Comparison of ENCODE assay signal across 27 mouse cellular contexts in genomic region chr13:44991936-44992335, GRCm38 (mm10). TPM values are rescaled to one million over a fixed set of nuclear protein-coding genes. Genes with fewer than 3 reads are reported as not detected.
DNase-seq lines count a peak whose midpoint lies in the region; ATAC-seq lines count a peak whose summit lies in the region.
"Had no signal": no experiment of that assay in that cellular context is flagged by ENCODE, and none has a peak within 500 bp of the region (broad histone marks: within the 10 kb centered on the region; RNA-seq: fewer than 3 reads in every experiment).

No protein-coding gene starts in this region.

- H3K4me1 ChIP-seq in forebrain, embryonic 14.5 days (ENCODE audit: control insufficient read depth, insufficient read depth, low read length) = peaks cover 9% of the 10 kb centered on the region; the same call in 1 of the 2 replicates
- peaks cover 13% of the 10 kb centered on the region for H3K4me1 ChIP-seq in forebrain, embryonic 12.5 days
- H3K4me1 ChIP-seq: embryonic facial prominence, embryonic 10.5 days; hindbrain, embryonic 12.5 days; intestine, embryonic 15.5 days had no signal

- H3K36me3 ChIP-seq in forebrain, embryonic 14.5 days (ENCODE audit: control insufficient read depth, insufficient read depth, low read length) = no peaks in the 10 kb centered on the region
- H3K36me3 ChIP-seq in forebrain, embryonic 12.5 days (replicated peaks) = peaks cover 5% of the 10 kb centered on the region; the same call in 1 of the 2 replicates
- H3K36me3 ChIP-seq: intestine, embryonic 15.5 days had no signal

- peak; percentile 54 for ATAC-seq in forebrain, embryonic 14.5 days
- no peak for ATAC-seq in forebrain, embryonic 12.5 days (ENCODE audit: low FRiP score)
- ATAC-seq: hindbrain, embryonic 16.5 days; intestine, embryonic 15.5 days had no signal

- 31% methylated on average over 4 of the region's 4 CpGs for WGBS in forebrain, embryonic 14.5 days
- 51% methylated on average over 4 of the region's 4 CpGs for WGBS in forebrain, embryonic 12.5 days

- no peak overlapping the region for H3K4me2 ChIP-seq in forebrain, embryonic 14.5 days (ENCODE audit: low read length)
- H3K4me2 ChIP-seq in forebrain, embryonic 12.5 days = no peak overlapping the region
- H3K4me2 ChIP-seq: embryonic facial prominence, embryonic 13.5 days; heart, embryonic 11.5 days; hindbrain, embryonic 12.5 days; intestine, embryonic 15.5 days had no signal

- peak; percentile 87 for DNase-seq in forebrain, embryonic 14.5 days (ENCODE audit: low spot score)
- peak; percentile 40 for DNase-seq in heart, adult 11 months
- DNase-seq in heart, adult 8-10 months (ENCODE audit: low spot score) = no peak
- peak; percentile 40 for DNase-seq in retina, postnatal 1 day
- no peak for DNase-seq in retina, embryonic 14.5 days (ENCODE audit: low spot score)
- DNase-seq in spleen, postnatal 4 days (ENCODE audit: low spot score in 2 of 2) = no peak
- DNase-seq: adrenal gland, adult 2 months; adrenal gland, postnatal 14 days; B cell, adult 2 months; cerebellum, adult 11-12 months; cerebellum, adult 8-10 months; cerebellum, postnatal 10 days; cerebellum, postnatal 36 days; embryo, embryonic 11 days; gastrocnemius, postnatal 25 days; heart, adult 2 months; kidney, adult 11 months had no signal

- H3K9ac ChIP-seq in forebrain, embryonic 14.5 days (ENCODE audit: low read length) = no peak overlapping the region
- no peak overlapping the region for H3K9ac ChIP-seq in forebrain, embryonic 12.5 days
- H3K9ac ChIP-seq: embryonic facial prominence, embryonic 13.5 days; hindbrain, embryonic 12.5 days; intestine, embryonic 15.5 days had no signal

- H3K4me3 ChIP-seq in forebrain, embryonic 14.5 days (ENCODE audit: low read depth, low read length) = no peak overlapping the region
- H3K4me3 ChIP-seq in forebrain, embryonic 12.5 days (replicated peaks) = no peak overlapping the region
- H3K4me3 ChIP-seq: embryonic facial prominence, embryonic 10.5 days; embryonic facial prominence, embryonic 13.5 days; erythroblast, embryonic 14.5 days; heart, adult 2 months; hindbrain, embryonic 12.5 days; intestine, embryonic 15.5 days had no signal

- no peaks in the 10 kb centered on the region for H3K27me3 ChIP-seq in forebrain, embryonic 14.5 days (replicated peaks; ENCODE audit: control insufficient read depth, insufficient read depth, low read length)
- no peaks in the 10 kb centered on the region for H3K27me3 ChIP-seq in forebrain, embryonic 12.5 days
- H3K27me3 ChIP-seq: CH12.LX; embryonic facial prominence, embryonic 13.5 days; hindbrain, embryonic 12.5 days; intestine, embryonic 15.5 days had no signal

- H3K27ac ChIP-seq in forebrain, embryonic 14.5 days (ENCODE audit: low read depth, low read length) = no peak overlapping the region
- no peak overlapping the region for H3K27ac ChIP-seq in forebrain, embryonic 12.5 days
- H3K27ac ChIP-seq: embryonic facial prominence, embryonic 10.5 days; embryonic facial prominence, embryonic 13.5 days; heart, adult 2 months; hindbrain, embryonic 12.5 days; intestine, embryonic 15.5 days had no signal

- H3K9me3 ChIP-seq in forebrain, embryonic 14.5 days (replicated peaks; ENCODE audit: control insufficient read depth, low read length) = no peaks in the 10 kb centered on the region
- H3K9me3 ChIP-seq in forebrain, embryonic 12.5 days = no peaks in the 10 kb centered on the region
- H3K9me3 ChIP-seq: embryonic facial prominence, embryonic 10.5 days; embryonic facial prominence, embryonic 13.5 days; G1E; hindbrain, embryonic 12.5 days; intestine, embryonic 15.5 days had no signal

RNA-seq across cellular contexts. Expression of gene Dtnbp1, which starts 10.0 kb away (rescaled TPM):
- polyA plus RNA-seq in forebrain, embryonic 14.5 days (2014; fragmentation: Nextera tagmentation; extraction: Ambion mirVana) = 114 and 122 TPM in 2 replicates
- 86.7 and 87.1 TPM in 2 replicates for polyA plus RNA-seq in forebrain, embryonic 12.5 days (2016; fragmentation: Nextera tagmentation; extraction: Ambion mirVana)
- total RNA-seq in heart, adult 8-10 months (2022) = 100 to 1,000 TPM; 126 to 144 (median 133) TPM

Comparison
In these comparisons a context has a peak if more than half of its experiments do, and no peak if none do; other contexts are left out.
1. DNase-seq: peak in forebrain, embryonic 14.5 days (single experiment), heart, adult 11 months (single experiment) and retina, postnatal 1 day (single experiment); none in heart, adult 8-10 months (single experiment), retina, embryonic 14.5 days (single experiment) and spleen, postnatal 4 days (0 of 2).